Mouse (Mus musculus) neutrophil, adult 59 days (primary cell): ENCODE results near the gene Vmn2r19. TPM values are rescaled to one million over a fixed set of nuclear protein-coding genes. Genes with fewer than 3 reads are reported as not detected.

Source experiments
- total RNA-seq, 2 experiments: library from RNA; stranded (reverse); gene quantifications; 1 replicate in 1 of 2; 2 replicates in 1 of 2; pipeline ENCODE4 v1.2.4; 2023

Gene Vmn2r19
- not detected for total RNA-seq

GRCm38 (mm10) chr6:123308033-123308432, at the start of gene Vmn2r19:
Vmn2r19 (plus strand) TSS chr6:123308333.

GRCm38 (mm10) chr6:123261555-123262161, 46.5 kb upstream of the Vmn2r19 start, which contains the start of gene Clec4d:
Clec4d (plus strand) TSS chr6:123262111.

GRCm38 (mm10) chr6:123289753-123290152, 18.4 kb upstream of the Vmn2r19 start, which contains the start of gene Clec4e:
Clec4e (minus strand) TSS chr6:123289870.

Other genes starting within 250 kb of the Vmn2r19 start
- gene Clec4a2, start 201.9 kb upstream of the Vmn2r19 start, total RNA-seq = 100 to 1,000 TPM; 214 to 245 TPM
- 10 to 100 TPM in 1 of 2 experiments, 1 to 10 TPM in 1; 9.6 to 11.9 TPM for gene Clec4b2, start 135.4 kb upstream of the Vmn2r19 start, total RNA-seq
- 1 to 10 TPM; 2.8 to 3.2 TPM for gene Clec4n, start 78.5 kb upstream of the Vmn2r19 start, total RNA-seq
- 100 to 1,000 TPM; 127 to 139 TPM for gene Clec4d, start 46.2 kb upstream of the Vmn2r19 start, total RNA-seq
- gene Clec4e, start 18.5 kb upstream of the Vmn2r19 start, total RNA-seq = 100 to 1,000 TPM; 198 to 237 TPM
- not detected for gene Vmn2r20, start 109.8 kb downstream of the Vmn2r19 start, total RNA-seq
- gene Vmn2r21, start 225.1 kb downstream of the Vmn2r19 start, total RNA-seq = not detected